Mouse (Mus musculus) heart, postnatal 25 days (tissue): ENCODE results near the gene Nostrin. TPM values are rescaled to one million over a fixed set of nuclear protein-coding genes. Genes with fewer than 3 reads are reported as not detected.

Source experiments
- DNase-seq: peaks from one replicate; pipeline ENCODE4 v3.0.0; 2022; ENCODE audit warnings: low spot score
- intact Hi-C: fragments of 180-260 bp; cut with DNase I; formaldehyde crosslinking; loops from one replicate; pipeline ENCODE4 v1.15.1; 2025
- total RNA-seq, 2 experiments: library from RNA; stranded (reverse); gene quantifications; 2 replicates each; pipeline ENCODE4 v1.2.3; 2021

Gene Nostrin
- total RNA-seq, result 1 to 10 TPM; 4.9 to 5.7 TPM

DNA sequence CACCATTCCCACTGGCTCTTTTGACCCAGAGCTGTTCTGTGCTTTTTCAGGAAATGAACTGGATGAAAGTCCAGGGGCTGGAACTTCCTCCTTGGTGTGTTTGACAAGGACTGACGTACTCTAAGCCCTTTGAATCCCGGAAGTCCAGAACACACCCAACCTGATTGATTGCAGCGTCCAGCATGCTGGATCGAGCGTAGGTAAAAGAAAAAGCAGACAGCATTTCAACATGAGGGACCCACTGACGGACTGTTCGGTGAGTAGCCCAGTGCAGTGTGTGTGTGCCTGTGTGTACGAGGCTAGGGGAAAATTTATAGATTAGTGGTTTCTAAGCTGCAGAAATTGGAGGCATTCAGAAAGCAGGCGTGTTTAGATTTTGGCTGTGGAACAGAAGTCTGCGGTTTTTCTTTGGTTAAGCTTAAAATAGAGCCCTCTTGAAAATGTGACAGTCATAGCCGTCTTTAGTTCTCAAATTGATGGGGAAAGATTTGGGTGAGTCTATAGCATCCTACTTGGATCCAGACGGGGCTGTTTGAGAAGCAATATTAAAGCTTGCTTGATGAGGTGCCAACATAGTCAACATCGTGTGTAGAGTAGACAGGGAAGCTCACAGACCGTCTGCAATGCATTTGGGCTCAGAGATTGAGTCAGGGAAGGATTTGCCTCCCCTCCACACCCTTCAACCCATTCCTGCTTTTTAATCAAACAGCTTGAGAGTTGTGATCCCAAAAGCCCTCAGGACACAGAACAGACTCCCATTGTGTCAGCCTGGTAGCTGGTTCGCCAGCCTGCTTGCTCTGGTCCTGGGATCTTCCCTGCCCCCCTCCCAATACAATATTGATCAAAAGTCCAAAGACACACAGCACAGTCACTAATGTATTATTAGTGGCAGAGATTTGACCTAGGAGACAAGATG is at the start of gene Nostrin:
Nostrin (plus strand) TSS at position 140 of the 916 bp plus-strand sequence.
- no peak for DNase-seq
- intact Hi-C loops, result no loop called here

- intact Hi-C loops, result no loop called here
Measured at GRCm38 (mm10) chr2:69086505-69087260, 48.9 kb upstream of the Nostrin start.

DNA sequence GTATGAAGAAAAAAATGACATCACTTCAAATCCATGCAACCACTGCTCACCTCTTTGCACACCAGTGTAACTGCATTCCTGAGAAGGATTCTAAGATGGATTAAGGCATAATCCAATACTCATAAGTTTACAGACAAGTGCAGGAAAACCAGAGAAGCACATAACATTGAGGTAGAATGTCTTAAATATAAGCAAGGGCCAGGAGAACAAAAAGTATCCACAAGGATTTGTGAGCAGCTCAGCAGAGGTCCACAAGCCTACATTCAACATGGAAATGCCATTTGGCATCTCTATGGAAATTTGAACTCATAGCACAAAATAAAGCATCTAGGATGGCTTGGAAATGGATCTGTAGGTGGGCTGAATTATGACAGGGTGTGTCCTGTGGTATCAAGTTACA is 39.8 kb upstream of the Nostrin start:
- no peak for DNase-seq
- intact Hi-C loops, result no loop called here

More at GRCm38 (mm10) chr2:69086505-69087260, 48.9 kb upstream of the Nostrin start:
- DNase-seq, result no peak

- no peak for DNase-seq
- intact Hi-C loops, result no loop called here
Measured at GRCm38 (mm10) chr2:69096821-69097220, 38.8 kb upstream of the Nostrin start.

DNA sequence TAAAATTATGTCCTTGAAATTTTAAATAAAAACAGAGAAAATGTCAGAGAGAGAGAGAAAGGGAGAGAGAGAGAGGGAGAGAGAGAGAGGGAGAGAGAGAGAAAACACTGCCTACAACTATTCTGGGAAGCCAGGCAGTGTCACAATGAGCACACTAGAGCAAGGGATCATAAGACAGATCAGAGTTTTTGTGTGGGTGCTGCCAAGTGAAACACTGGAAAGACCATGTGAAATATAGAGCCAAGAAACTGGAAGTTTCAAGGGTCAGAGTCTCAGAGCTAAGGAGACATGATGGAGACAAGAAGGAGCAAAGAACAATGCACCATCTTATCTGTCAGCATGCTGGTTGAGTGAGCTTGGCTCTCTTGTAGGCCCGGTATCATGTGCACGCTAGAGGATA is 38.1 kb upstream of the Nostrin start:
- intact Hi-C loops, result no loop called here
- no peak for DNase-seq

- intact Hi-C loops, result no loop called here
- DNase-seq, result no peak
Measured at GRCm38 (mm10) chr2:69098701-69099100, 36.9 kb upstream of the Nostrin start.

DNA sequence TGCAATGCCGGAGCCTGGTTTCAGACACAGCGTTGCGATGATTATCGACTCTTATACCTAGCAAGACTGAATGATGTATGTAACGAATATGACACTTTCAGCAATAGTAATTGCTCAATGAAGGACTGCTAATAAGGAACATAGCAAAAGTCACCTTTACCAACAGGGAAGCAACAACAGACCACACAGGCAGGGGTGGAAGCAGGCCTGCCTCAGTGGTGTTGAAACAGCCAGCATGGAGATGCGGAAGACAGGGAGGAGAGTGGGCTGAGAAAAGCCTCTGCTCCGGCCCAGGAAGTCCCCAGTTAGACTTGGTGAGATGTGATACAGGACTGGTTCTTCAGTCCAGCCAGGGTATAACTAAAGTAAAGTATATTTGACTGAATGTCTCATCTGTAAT is 36.5 kb upstream of the Nostrin start:
- DNase-seq, result no peak
- intact Hi-C loops, result no loop called here

DNA sequence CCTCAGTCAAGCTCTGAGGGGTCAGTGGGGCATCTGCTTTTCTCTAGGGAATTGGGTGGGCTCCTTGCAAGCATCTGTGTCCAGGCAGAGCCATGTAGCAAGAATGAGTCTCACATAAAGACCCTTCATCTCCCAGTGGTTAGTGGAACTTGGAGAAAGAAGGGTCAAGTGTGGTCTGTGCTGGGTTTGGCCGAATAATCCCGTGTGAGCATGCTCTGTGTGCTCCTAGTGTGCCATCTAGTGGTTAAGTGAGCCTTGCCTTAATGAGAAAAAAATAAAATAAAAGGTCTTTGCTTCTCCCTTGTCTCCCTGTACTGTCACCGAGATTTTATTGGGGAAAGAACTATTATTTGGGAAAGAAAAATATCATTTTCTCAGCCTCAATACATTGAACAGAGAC is 34.9 kb upstream of the Nostrin start:
- no peak for DNase-seq
- intact Hi-C loops, result loop anchor here (1.0 to 10.0 kb wide), 3 partner anchors 316 to 538 kb away; no protein-coding TSS in a partner anchor

DNA sequence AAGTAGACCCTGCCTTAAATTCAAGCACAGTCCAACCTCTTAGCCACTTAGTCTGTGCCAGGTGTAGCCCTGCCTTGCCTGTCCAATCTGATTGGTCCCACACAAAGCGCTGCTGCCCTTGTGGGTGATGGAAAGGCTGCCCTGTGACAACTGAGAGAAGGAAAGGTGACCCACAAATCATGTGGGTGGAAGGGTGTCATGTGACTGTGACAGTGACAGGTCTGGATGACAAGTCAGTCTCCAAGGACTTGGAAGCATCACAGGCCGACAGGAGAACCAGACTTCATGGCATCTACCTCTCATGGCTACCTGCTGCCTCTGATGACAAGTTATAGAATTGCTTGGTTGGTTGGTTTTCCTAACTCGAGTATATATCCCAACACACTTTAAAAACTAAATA is 32.1 kb upstream of the Nostrin start:
- DNase-seq, result no peak
- intact Hi-C loops, result loop anchor here (5.0 to 10.0 kb wide), 2 partner anchors 321 to 541 kb away; no protein-coding TSS in a partner anchor

- no peak for DNase-seq
- intact Hi-C loops, result loop anchor here (5.0 to 10.0 kb wide), 2 partner anchors 320 to 542 kb away; no protein-coding TSS in a partner anchor
Measured at GRCm38 (mm10) chr2:69104511-69105145, 31.0 kb upstream of the Nostrin start.

GRCm38 (mm10) chr2:69109246-69109645 is 26.4 kb upstream of the Nostrin start:
- intact Hi-C loops, result loop anchor here (10.0 kb wide), 1 partner anchor 316 kb away; no protein-coding TSS in a partner anchor
- DNase-seq, result no peak

- DNase-seq, result no peak
- intact Hi-C loops, result loop anchor here (10.0 kb wide), 1 partner anchor 315 kb away; no protein-coding TSS in a partner anchor
Measured at GRCm38 (mm10) chr2:69109710-69110109, 25.9 kb upstream of the Nostrin start.

GRCm38 (mm10) chr2:69112609-69113008 is 23.0 kb upstream of the Nostrin start:
- intact Hi-C loops, result no loop called here
- DNase-seq, result no peak

GRCm38 (mm10) chr2:69113829-69114547 is 21.6 kb upstream of the Nostrin start:
- no peak for DNase-seq
- intact Hi-C loops, result loop anchor here (2.0 kb wide), 1 partner anchor 17 kb away; no protein-coding TSS in a partner anchor

DNA sequence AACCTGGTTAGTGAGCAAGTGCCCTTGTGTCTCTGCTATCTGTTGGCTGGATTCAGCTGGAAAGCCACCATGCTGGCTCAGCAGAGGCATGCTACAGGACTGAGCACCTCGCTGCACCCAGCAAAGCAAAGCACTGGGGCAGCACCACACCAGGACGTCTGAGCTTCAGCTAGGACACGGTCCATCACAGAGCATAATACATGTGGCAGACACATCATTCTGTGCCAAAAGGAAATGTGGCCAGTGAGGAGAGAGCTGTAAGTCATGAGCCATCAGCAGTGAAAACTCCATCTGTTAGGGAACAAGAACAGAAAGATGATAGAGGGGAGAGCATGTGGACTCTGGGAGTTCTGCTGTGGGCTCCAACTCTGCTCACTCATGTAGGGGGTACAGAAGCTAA is 19.7 kb upstream of the Nostrin start:
- intact Hi-C loops, result loop anchor here (2.0 kb wide), 1 partner anchor 15 kb away; no protein-coding TSS in a partner anchor
- no peak for DNase-seq

DNA sequence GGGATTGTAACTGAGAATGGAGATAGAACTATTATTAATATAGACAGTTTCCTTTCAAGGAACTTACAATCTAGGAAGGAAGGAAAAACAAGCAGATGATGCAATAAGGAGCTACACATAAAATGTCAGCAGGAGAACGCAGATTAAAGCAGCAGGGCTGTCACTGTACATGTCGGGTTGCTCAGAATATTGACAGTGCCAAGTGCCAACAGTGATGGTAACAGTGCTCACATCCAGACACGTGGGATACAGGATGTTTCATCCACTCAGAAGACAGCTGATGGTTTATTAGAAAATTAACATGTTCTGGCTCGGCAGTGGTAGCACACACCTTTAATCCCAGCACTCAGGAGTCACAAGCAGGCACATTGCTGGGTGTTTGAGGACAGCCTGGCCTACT is 18.8 kb upstream of the Nostrin start:
- intact Hi-C loops, result no loop called here
- DNase-seq, result no peak

- DNase-seq, result no peak
- intact Hi-C loops, result no loop called here
Measured at GRCm38 (mm10) chr2:69118994-69119393, 16.6 kb upstream of the Nostrin start.

DNA sequence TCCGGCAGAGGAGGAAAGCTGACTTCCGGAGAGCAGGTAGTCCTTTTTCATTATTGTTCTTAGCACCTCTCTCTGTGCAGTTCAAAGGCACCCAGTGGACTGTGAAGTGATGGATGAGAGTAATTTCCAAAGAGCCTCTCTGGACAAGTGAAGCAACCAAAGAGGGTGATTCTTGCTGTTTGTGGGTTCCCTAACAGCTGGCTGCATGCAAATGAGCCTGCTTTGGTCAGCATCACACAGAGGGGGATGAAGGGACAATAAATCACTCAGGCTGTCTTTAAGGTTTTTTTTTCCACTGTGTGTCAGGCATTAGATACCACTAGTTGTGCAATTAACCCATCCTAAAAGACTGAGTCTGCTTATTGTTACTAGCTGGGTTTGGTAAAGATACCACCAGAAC is 15.9 kb upstream of the Nostrin start:
- intact Hi-C loops, result no loop called here

DNA sequence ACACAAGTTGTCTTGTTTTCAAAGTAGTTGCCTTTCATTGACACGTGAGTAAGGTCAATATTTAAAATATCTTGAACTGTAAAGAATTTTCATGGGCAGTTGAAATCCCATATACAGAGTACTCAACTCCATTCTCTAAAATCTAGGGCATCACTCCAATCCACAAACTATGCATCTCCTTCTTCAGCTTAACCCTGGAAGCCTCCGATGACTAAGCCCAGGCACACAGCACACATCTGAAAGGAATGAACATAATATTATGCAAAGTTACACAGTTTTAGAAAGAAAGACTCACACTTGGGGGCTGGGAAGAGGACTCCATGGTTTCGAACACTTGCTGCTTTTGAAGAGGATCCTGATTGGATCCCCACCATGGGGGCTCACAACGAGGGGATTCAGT is 13.9 kb upstream of the Nostrin start:
- intact Hi-C loops, result no loop called here
- no peak for DNase-seq

More for the DNA sequence above, 15.9 kb upstream of the Nostrin start:
- DNase-seq, result no peak
